Mouse (Mus musculus) limb, embryonic 15.5 days (tissue): Measurements from ENCODE around the gene Banf2. TPM values are rescaled to one million over a fixed set of nuclear protein-coding genes. Genes with fewer than 3 reads are reported as not detected.
A peak's percentile ranks its signal among the peaks of the same experiment; 100 is the strongest.

ENCODE experiments used
- ATAC-seq: fragments of 200-750 bp; cut with Nextera tagmentation; 2 replicates; pipeline ENCODE4 v1.8.0; 2017; ENCODE audit warnings: low read depth, moderate TSS enrichment; ENCODE audit not compliant: insufficient number of reproducible peaks, low FRiP score, low TSS enrichment
- H3K27ac ChIP-seq: fragments of 300-500 bp; sonication (generic); 2 replicates; pipeline ENCODE4 v1.5.1; 2015; ENCODE audit warnings: moderate library complexity, mild to moderate bottlenecking, inconsistent platforms
- H3K27me3 ChIP-seq: fragments of 300-500 bp; sonication (generic); 2 replicates; pipeline ENCODE4 v1.6.1; 2015; ENCODE audit warnings: inconsistent platforms
- H3K36me3 ChIP-seq: fragments of 300-500 bp; sonication (generic); 2 replicates; pipeline ENCODE4 v1.6.1; 2015; ENCODE audit warnings: inconsistent platforms
- H3K4me1 ChIP-seq: fragments of 300-500 bp; sonication (generic); 2 replicates; pipeline ENCODE4 v1.6.1; 2015; ENCODE audit warnings: inconsistent platforms
- H3K4me2 ChIP-seq: fragments of 300-500 bp; sonication (generic); 2 replicates; pipeline ENCODE4 v1.6.1; 2015; ENCODE audit warnings: mild to moderate bottlenecking, inconsistent platforms
- H3K4me3 ChIP-seq: fragments of 300-500 bp; sonication (generic); 2 replicates; pipeline ENCODE4 v1.5.1; 2015; ENCODE audit warnings: mild to moderate bottlenecking, inconsistent platforms
- H3K9ac ChIP-seq: fragments of 300-500 bp; sonication (generic); 2 replicates; pipeline ENCODE4 v1.6.1; 2015; ENCODE audit warnings: inconsistent platforms
- H3K9me3 ChIP-seq: fragments of 300-500 bp; sonication (generic); 2 replicates; pipeline ENCODE4 v1.6.1; 2016; ENCODE audit warnings: inconsistent platforms
- WGBS: fragments of 180-500 bp; shearing (Covaris S2); methylation state at CpG from one replicate; pipeline ENCODE4 v1.1.7; 2015; 5-methylcytosine and 5-hydroxymethylcytosine counted together
- polyA plus RNA-seq: library from polyadenylated mRNA; unstranded; fragments of >200 nt; fragmentation: Nextera tagmentation; extraction: Ambion mirVana; gene quantifications from 2 replicates; pipeline ENCODE4 v1.2.1, GENCODE M21; 2015

The Banf2 gene
- polyA plus RNA-seq, 1 experiment from 2014 or later, result not detected

DNA sequence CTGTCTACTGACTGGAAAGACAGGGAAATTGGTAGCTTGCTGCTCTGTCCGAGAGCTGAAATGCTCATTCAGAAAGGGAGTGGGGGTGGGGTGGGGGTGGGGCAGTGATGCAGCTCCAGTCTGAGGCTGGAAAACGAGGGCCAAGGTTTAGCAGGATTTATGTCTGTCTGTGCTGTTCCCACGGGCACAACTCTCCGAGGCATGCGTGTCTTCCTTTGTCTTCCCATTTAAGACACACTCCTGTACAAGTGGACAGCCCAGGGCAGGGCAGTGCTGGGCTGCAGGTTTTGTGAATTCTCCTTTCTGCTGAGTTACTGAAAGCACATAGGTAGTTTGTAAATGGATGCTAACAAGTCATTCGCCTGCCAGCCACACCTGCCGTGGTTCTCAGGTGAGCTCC lies 39.8 kb downstream of the Banf2 start:
- H3K36me3 ChIP-seq, result no peaks in the 10 kb centered on the region
- H3K27me3 ChIP-seq, result no peaks in the 10 kb centered on the region
- WGBS, result 45% methylated on average over 7 of the region's 7 CpGs
- no peak overlapping the region for H3K4me3 ChIP-seq
- H3K4me2 ChIP-seq, result no peak overlapping the region
- H3K9ac ChIP-seq, result no peak overlapping the region
- peaks cover 8% of the 10 kb centered on the region for H3K4me1 ChIP-seq
- H3K27ac ChIP-seq, result no peak overlapping the region
- no peaks in the 10 kb centered on the region for H3K9me3 ChIP-seq
- ATAC-seq, result no peak

DNA sequence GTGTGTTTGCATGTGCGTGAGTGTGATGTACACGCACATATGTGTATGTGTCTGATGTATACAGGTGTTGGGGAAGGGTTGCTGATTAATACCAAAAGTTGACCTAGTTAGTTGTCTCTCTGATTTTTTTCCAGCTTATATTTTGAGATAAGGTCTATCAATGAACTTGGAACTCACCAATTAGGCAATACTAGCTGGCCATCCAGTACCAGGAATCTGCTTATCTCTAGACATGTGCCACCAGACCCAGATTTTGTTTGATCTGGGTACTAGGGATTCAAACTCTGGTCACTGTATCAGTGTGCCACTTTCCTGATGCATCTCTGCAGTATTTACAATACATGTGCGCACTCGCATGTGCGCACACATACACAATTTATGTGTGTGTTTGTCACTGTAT lies 41.2 kb downstream of the Banf2 start:
- H3K9ac ChIP-seq, result no peak overlapping the region
- H3K4me3 ChIP-seq, result no peak overlapping the region
- no peaks in the 10 kb centered on the region for H3K27me3 ChIP-seq
- H3K36me3 ChIP-seq, result no peaks in the 10 kb centered on the region
- no peak for ATAC-seq
- no peak overlapping the region for H3K27ac ChIP-seq
- 96% methylated on average over 5 of the region's 5 CpGs for WGBS
- peaks cover 12% of the 10 kb centered on the region for H3K4me1 ChIP-seq
- H3K4me2 ChIP-seq, result no peak overlapping the region
- H3K9me3 ChIP-seq, result no peaks in the 10 kb centered on the region

DNA sequence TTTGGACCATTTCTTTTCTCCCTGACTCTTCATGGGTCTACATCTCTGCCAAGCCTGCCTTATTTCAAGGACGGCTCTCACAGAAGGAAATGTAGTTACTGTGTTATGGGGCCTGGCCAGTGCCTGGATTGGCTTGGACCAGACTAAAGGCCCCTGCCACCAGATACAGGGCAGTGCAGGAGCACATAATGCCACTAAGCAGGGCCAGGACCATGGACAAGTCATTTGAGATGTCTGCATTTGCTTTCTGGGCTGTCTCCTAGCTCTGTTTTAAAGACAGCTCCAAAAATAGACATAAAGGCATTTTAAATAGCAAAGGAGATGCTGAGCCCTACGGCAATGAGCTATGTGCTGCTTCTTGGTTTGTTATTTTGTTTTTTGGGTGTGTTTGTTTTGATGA lies 43.8 kb downstream of the Banf2 start:
- Histone ChIP-seq H3K27me3 (no peaks in the 10 kb centered on the region), H3K9me3 (no peaks in the 10 kb centered on the region), H3K4me1 (0 out of 2 replicates have a peak, but pooled peaks cover 3% of the 10 kb centered on the region), H3K4me3 (no peak overlapping the region), H3K9ac (no peak overlapping the region), H3K27ac (no peak overlapping the region), H3K36me3 (no peaks in the 10 kb centered on the region), H3K4me2 (no peak overlapping the region)
- 68% methylated on average over 2 of the region's 2 CpGs for WGBS
- no peak for ATAC-seq

DNA sequence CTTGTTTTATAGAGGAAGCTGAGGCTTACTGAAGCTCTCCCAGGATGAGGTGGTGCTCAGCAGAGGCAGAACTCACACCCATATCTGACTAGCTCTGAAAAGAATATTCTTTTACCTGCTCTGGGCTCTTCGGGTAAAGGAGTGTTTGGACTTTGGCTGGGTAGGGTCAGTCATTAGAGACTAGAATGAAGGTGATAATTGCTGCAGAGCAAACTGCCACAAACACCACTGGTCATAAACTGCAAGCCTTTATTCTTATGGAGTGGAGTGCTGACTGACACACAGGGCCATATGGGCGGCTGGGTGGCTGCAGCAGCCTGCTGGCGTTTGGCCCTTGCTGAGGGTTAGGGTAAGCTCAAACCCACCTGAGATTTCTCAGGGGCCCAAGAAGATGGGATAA lies 46.0 kb downstream of the Banf2 start:
- H3K27ac ChIP-seq, result no peak overlapping the region
- no peak overlapping the region for H3K9ac ChIP-seq
- H3K4me2 ChIP-seq, result no peak overlapping the region
- no peaks in the 10 kb centered on the region for H3K36me3 ChIP-seq
- 46% methylated on average over 3 of the region's 3 CpGs for WGBS
- no peak for ATAC-seq
- no peak overlapping the region for H3K4me3 ChIP-seq
- H3K4me1 ChIP-seq, result 0 out of 2 replicates have a peak, but pooled peaks cover 3% of the 10 kb centered on the region
- H3K9me3 ChIP-seq, result no peaks in the 10 kb centered on the region
- H3K27me3 ChIP-seq, result no peaks in the 10 kb centered on the region

GRCm38 (mm10) chr2:144086183-144086847 lies 53.5 kb downstream of the Banf2 start:
- no peaks in the 10 kb centered on the region for H3K9me3 ChIP-seq
- ATAC-seq, result peak; percentile 49; the same call in 1 of the 2 replicates
- H3K27ac ChIP-seq, result peak overlapping the region; percentile 59
- H3K27me3 ChIP-seq, result no peaks in the 10 kb centered on the region
- H3K4me2 ChIP-seq, result no peak overlapping the region
- no peaks in the 10 kb centered on the region for H3K36me3 ChIP-seq
- H3K4me3 ChIP-seq, result no peak overlapping the region
- WGBS, result 28% methylated on average over 18 of the region's 18 CpGs
- H3K4me1 ChIP-seq, result peaks cover 27% of the 10 kb centered on the region
- H3K9ac ChIP-seq, result no peak overlapping the region

GRCm38 (mm10) chr2:144087899-144088584 lies 55.2 kb downstream of the Banf2 start:
- WGBS, result 35% methylated on average over 9 of the region's 9 CpGs
- Histone ChIP-seq H3K9me3 (no peaks in the 10 kb centered on the region), H3K4me2 (no peak overlapping the region), H3K27me3 (no peaks in the 10 kb centered on the region), H3K4me3 (no peak overlapping the region), H3K36me3 (no peaks in the 10 kb centered on the region), H3K4me1 (peaks cover 27% of the 10 kb centered on the region), H3K9ac (no peak overlapping the region), H3K27ac (no peak overlapping the region)
- no peak for ATAC-seq

GRCm38 (mm10) chr2:144092767-144093166 lies 59.9 kb downstream of the Banf2 start:
- Histone ChIP-seq H3K4me2 (no peak overlapping the region), H3K4me3 (no peak overlapping the region), H3K27ac (no peak overlapping the region), H3K9me3 (no peaks in the 10 kb centered on the region), H3K9ac (no peak overlapping the region), H3K27me3 (no peaks in the 10 kb centered on the region), H3K36me3 (no peaks in the 10 kb centered on the region), H3K4me1 (peaks cover 2% of the 10 kb centered on the region; the same call in 1 of the 2 replicates)
- no peak for ATAC-seq
- WGBS, result 83% methylated on average over 4 of the region's 4 CpGs

DNA sequence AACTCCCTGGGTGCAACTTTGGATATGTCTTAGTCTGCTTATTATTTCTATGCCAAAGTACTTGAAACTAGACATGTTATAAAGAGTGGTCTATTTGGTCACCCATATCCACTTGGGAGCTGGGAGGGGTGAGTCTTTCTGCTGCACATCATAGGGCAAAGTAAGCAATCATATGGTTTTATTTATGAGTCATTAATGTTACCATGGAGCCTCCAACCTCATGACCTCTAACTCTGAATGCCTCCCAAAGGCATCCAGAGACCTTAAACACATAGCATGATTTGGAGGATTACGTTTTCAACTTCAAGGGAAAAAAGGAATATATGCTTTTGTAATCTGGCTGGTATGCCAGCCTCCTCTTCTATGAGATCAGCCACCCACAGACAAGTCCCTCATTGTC lies 61.9 kb downstream of the Banf2 start:
- Histone ChIP-seq H3K9me3 (no peaks in the 10 kb centered on the region), H3K9ac (no peak overlapping the region), H3K4me2 (no peak overlapping the region), H3K4me1 (no peaks in the 10 kb centered on the region), H3K36me3 (no peaks in the 10 kb centered on the region), H3K4me3 (no peak overlapping the region), H3K27me3 (no peaks in the 10 kb centered on the region), H3K27ac (no peak overlapping the region)
- no peak for ATAC-seq
- 63% methylated on average over 1 of the region's 1 CpGs for WGBS

GRCm38 (mm10) chr2:144101463-144101961 lies 68.7 kb downstream of the Banf2 start:
- Histone ChIP-seq H3K36me3 (no peaks in the 10 kb centered on the region), H3K27ac (no peak overlapping the region)

DNA sequence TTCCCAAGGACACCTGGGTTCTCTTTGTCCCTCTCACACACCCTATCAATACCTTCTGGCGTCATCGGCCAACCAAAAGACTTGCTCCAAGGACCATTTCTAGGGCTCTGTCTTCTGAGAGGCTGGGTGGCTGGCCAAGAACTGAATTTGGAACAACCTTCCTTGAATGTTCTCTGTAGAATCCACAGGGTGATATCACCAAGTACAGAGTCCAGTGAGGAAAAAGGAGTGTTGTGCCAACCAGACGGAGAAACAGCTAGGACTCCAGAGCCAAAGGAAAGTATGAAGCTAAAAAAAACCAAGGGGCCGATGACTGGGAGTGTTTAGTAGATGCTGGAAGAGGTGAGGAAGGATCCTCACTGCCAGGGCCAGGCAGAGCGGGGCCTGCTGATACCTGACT lies 74.5 kb downstream of the Banf2 start:
- H3K9me3 ChIP-seq, result no peaks in the 10 kb centered on the region
- ATAC-seq, result no peak
- H3K4me3 ChIP-seq, result no peak overlapping the region
- H3K27me3 ChIP-seq, result no peaks in the 10 kb centered on the region
- no peaks in the 10 kb centered on the region for H3K36me3 ChIP-seq
- H3K4me2 ChIP-seq, result no peak overlapping the region
- no peak overlapping the region for H3K27ac ChIP-seq
- peaks cover 8% of the 10 kb centered on the region for H3K4me1 ChIP-seq
- H3K9ac ChIP-seq, result no peak overlapping the region
- 78% methylated on average over 5 of the region's 5 CpGs for WGBS

More at GRCm38 (mm10) chr2:144101463-144101961, 68.7 kb downstream of the Banf2 start:
- Histone ChIP-seq H3K9ac (no peak overlapping the region), H3K9me3 (no peaks in the 10 kb centered on the region), H3K4me2 (no peak overlapping the region), H3K4me3 (no peak overlapping the region), H3K4me1 (no peaks in the 10 kb centered on the region), H3K27me3 (no peaks in the 10 kb centered on the region)
- 52% methylated on average over 13 of the region's 13 CpGs for WGBS
- 0 out of 2 replicates have a peak, but pooled peaks have one; percentile 33 for ATAC-seq

DNA sequence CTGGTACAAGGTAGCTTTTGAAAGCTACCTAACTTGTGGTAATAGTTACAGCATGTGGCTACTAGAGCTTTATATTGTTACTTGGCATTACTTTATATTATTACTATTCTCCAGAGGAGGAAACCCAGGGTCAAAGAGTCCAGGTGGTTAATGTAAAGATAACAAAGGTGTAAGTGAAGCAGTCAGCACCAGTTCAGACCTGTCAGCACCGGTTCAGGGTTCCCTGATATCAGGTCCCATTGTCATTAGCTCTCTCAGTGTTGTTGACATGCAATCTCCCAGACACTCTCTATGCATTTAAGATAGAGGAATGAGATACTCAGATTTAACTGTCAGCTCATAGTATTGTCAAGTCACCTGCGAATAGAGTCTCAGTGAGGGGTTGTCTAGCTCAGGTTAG lies 75.0 kb downstream of the Banf2 start:
- no peaks in the 10 kb centered on the region for H3K36me3 ChIP-seq
- peaks cover 10% of the 10 kb centered on the region for H3K4me1 ChIP-seq
- H3K27me3 ChIP-seq, result no peaks in the 10 kb centered on the region
- no peak for ATAC-seq
- no peaks in the 10 kb centered on the region for H3K9me3 ChIP-seq
- no peak overlapping the region for H3K4me3 ChIP-seq
- 88% methylated on average over 2 of the region's 2 CpGs for WGBS
- no peak overlapping the region for H3K4me2 ChIP-seq
- H3K27ac ChIP-seq, result no peak overlapping the region
- no peak overlapping the region for H3K9ac ChIP-seq

DNA sequence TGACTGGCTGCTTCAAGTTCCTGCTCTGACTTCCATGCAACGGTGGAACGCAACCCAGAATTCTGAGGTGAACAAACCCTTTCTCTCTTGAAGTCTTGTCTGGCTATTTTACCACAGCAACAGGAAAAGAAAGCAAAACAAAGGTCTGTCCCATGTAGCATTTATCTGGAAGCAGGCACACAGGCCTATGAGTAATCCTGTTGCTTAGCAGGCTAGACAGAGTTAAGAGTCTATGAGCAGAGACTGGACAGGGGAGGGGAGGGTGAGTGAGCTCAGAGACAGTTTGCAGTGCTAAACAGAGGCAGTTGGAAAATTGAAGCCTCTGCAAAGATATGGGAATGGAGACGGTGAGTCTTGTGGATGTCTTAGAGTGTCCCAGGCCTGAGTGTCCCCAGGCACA lies 75.5 kb downstream of the Banf2 start:
- ATAC-seq, result no peak
- H3K4me1 ChIP-seq, result peaks cover 10% of the 10 kb centered on the region
- H3K4me3 ChIP-seq, result no peak overlapping the region
- no peaks in the 10 kb centered on the region for H3K36me3 ChIP-seq
- no peak overlapping the region for H3K27ac ChIP-seq
- H3K4me2 ChIP-seq, result no peak overlapping the region
- H3K9ac ChIP-seq, result no peak overlapping the region
- H3K27me3 ChIP-seq, result no peaks in the 10 kb centered on the region
- no peaks in the 10 kb centered on the region for H3K9me3 ChIP-seq
- WGBS, result 69% methylated on average over 3 of the region's 3 CpGs
